Mouse (Mus musculus) MEL (cell line): Measurements from ENCODE around the gene Sgo2a.

Experiments used
- CTCF ChIP-seq, 3 experiments: IDR thresholded peaks in 2 of 3; conservative IDR thresholded peaks in 1 of 3; 2 replicates each; pipeline ENCODE4 v1.5.1; 2011 to 2012; ENCODE audit warnings: low read length in 3 of 3, low read depth in 2 of 3, mild to moderate bottlenecking in 2 of 3, improper control_type of control experiment in 1 of 3, inconsistent platforms in 1 of 3, mixed read lengths in 1 of 3, moderate library complexity in 1 of 3; ENCODE audit not compliant: control insufficient read depth in 1 of 3, insufficient read depth in 1 of 3, poor library complexity in 1 of 3, severe bottlenecking in 1 of 3
- JUND ChIP-seq: IDR thresholded peaks from 2 replicates; pipeline ENCODE4 v1.6.1; 2011; ENCODE audit warnings: low read depth, mild to moderate bottlenecking, improper control_type of control experiment, low read length
- USF1 ChIP-seq: IDR thresholded peaks from 2 replicates; pipeline ENCODE4 v1.6.1; 2014; ENCODE audit warnings: low read depth, mild to moderate bottlenecking, inconsistent platforms, low read length, improper control_type of control experiment, moderate library complexity
- USF2 ChIP-seq, 2 experiments: IDR thresholded peaks; 2 replicates each; pipeline ENCODE4 v1.6.1; 2011 to 2012; ENCODE audit warnings: improper control_type of control experiment in 2 of 2, low read length in 2 of 2, borderline replicate concordance in 1 of 2, inconsistent platforms in 1 of 2, low read depth in 1 of 2, mild to moderate bottlenecking in 1 of 2; ENCODE audit not compliant: insufficient read depth in 1 of 2
- ZC3H11A ChIP-seq: IDR thresholded peaks from 2 replicates; pipeline ENCODE4 v1.6.1; 2012; ENCODE audit warnings: low read depth, mild to moderate bottlenecking, inconsistent platforms, low read length, improper control_type of control experiment

GRCm38 (mm10) chr1:58071006-58071405 lies 75.2 kb downstream of the Sgo2a start:
- no peak for TF ChIP-seq USF1
- TF ChIP-seq USF2 (IDR thresholded peaks at IDR 0.05; ENCODE audit: borderline replicate concordance in 1 of 2, insufficient read depth in 1 of 2, low read depth in 1 of 2, low read length in 2 of 2): no peak
- no peak for TF ChIP-seq ZC3H11A
- no peak for TF ChIP-seq CTCF (IDR thresholded peaks at IDR 0.05 in 2 of 3, conservative IDR thresholded peaks at IDR 0.05 in 1 of 3; ENCODE audit: control insufficient read depth in 1 of 3, insufficient read depth in 1 of 3, low read depth in 2 of 3, low read length in 3 of 3, poor library complexity in 1 of 3, severe bottlenecking in 1 of 3)
- no peak for TF ChIP-seq JUND
